In the genomic region with DNA sequence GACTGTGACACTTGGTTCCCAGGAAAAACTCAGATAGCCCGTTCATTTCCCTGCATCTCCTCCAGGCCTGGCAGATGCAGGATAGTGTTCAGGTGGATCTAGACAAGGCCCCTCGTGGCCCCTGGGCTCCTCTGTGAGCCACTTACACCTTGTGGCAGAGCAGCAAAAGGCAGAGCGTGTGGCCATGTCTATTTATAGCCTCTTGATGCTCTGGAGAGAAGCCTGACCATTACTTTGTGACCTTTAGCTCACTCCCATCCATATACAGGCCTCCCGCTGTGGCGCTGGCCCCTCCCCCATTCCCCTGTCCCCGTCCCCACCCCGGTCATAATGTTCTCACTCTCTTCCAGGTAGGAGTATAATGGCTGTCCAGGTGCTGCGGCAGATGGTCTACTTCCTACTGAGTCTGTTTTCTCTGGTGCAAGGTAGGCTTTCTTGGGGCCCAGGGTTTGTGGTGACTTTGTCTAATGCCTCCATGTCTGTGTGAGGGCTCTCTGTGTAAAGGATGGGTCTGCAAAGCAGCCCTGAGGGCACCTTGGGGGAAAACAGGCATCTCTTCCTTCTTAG, we compare ENCODE assay signal across 8 mouse cellular contexts. TPM values are rescaled to one million over a fixed set of nuclear protein-coding genes. Genes with fewer than 3 reads are reported as not detected.
DNase-seq lines count a peak whose midpoint lies in the region; ATAC-seq and TF ChIP-seq lines count a peak whose summit lies in the region.

No protein-coding gene starts in this region.

- H3K4me2 ChIP-seq in kidney, embryonic 16.5 days (replicated peaks; ENCODE audit: low read depth, low read length): no peak overlapping the region
- H3K4me2 ChIP-seq in heart, embryonic 16.5 days (ENCODE audit: low read depth, low read length): 0 out of 2 replicates have a peak overlapping the region, but pooled peaks have one; percentile 7
- no peak overlapping the region for H3K4me2 ChIP-seq in liver, embryonic 14.5 days (ENCODE audit: low read depth)

- no peak for TF ChIP-seq CTCF in liver, embryonic 14.5 days (IDR thresholded peaks at IDR 0.05; ENCODE audit: low read depth)

- no peak for TF ChIP-seq EP300 in liver, embryonic 14.5 days (IDR thresholded peaks at IDR 0.05; ENCODE audit: low read depth)

- WGBS in kidney, embryonic 16.5 days: 36% methylated on average over 8 of the region's 8 CpGs
- 33% methylated on average over 8 of the region's 8 CpGs for WGBS in heart, embryonic 16.5 days
- 44% methylated on average over 8 of the region's 8 CpGs for WGBS in liver, embryonic 14.5 days (ENCODE audit: insufficient replicate concordance)

- no peak overlapping the region for H3K4me3 ChIP-seq in kidney, embryonic 16.5 days (ENCODE audit: low read length)
- H3K4me3 ChIP-seq in brown adipose tissue, adult 24 weeks (ENCODE audit: insufficient read depth, low read depth, low read length): no peak overlapping the region
- H3K4me3 ChIP-seq in heart, embryonic 16.5 days (ENCODE audit: low read length): no peak overlapping the region
- no peak overlapping the region for H3K4me3 ChIP-seq in liver, embryonic 14.5 days (ENCODE audit: insufficient read depth in 1 of 2, low read depth in 2 of 2, low read length in 2 of 2)

- 0 out of 2 replicates have a peak, but pooled peaks have one; percentile 10 for ATAC-seq in kidney, embryonic 16.5 days (ENCODE audit: low FRiP score, low TSS enrichment)
- peak; percentile 42 for ATAC-seq in heart, embryonic 16.5 days (replicated peaks; ENCODE audit: extremely low read depth, insufficient read depth, low FRiP score)
- peak; percentile 12; the same call in 1 of the 2 replicates for ATAC-seq in liver, embryonic 14.5 days (ENCODE audit: insufficient read depth)
- ATAC-seq in granulocyte monocyte progenitor cell, adult 5-6 weeks (replicated peaks; ENCODE audit: poor library complexity, severe bottlenecking): no peak

- no peak overlapping the region for H3K9ac ChIP-seq in kidney, embryonic 16.5 days (replicated peaks; ENCODE audit: low read length)
- no peak overlapping the region for H3K9ac ChIP-seq in heart, embryonic 16.5 days (ENCODE audit: low read length)
- H3K9ac ChIP-seq in liver, embryonic 14.5 days (replicated peaks): no peak overlapping the region

- H3K36me3 ChIP-seq in kidney, embryonic 16.5 days (ENCODE audit: insufficient read depth, low read length): 0 out of 2 replicates have a peak, but pooled peaks cover 11% of the 10 kb centered on the region
- H3K36me3 ChIP-seq in heart, embryonic 16.5 days (ENCODE audit: control insufficient read depth, insufficient read depth): 0 out of 2 replicates have a peak, but pooled peaks cover 2% of the 10 kb centered on the region
- peaks cover 42% of the 10 kb centered on the region for H3K36me3 ChIP-seq in liver, embryonic 14.5 days (replicated peaks; ENCODE audit: control insufficient read depth, insufficient read depth, low read depth)

- H3K27me3 ChIP-seq in kidney, embryonic 16.5 days (ENCODE audit: insufficient read depth, low read length): no peaks in the 10 kb centered on the region
- no peaks in the 10 kb centered on the region for H3K27me3 ChIP-seq in heart, embryonic 16.5 days (ENCODE audit: control insufficient read depth, insufficient read depth, low read length)
- no peaks in the 10 kb centered on the region for H3K27me3 ChIP-seq in liver, embryonic 14.5 days (ENCODE audit: control insufficient read depth, insufficient read depth, low read length)

- H3K4me1 ChIP-seq in kidney, embryonic 16.5 days (ENCODE audit: insufficient read depth, low read length): peaks cover 45% of the 10 kb centered on the region
- peaks cover 19% of the 10 kb centered on the region for H3K4me1 ChIP-seq in brown adipose tissue, adult 24 weeks (ENCODE audit: control insufficient read depth, insufficient read depth, insufficient read length, low read length)
- peaks cover 38% of the 10 kb centered on the region for H3K4me1 ChIP-seq in heart, embryonic 16.5 days (ENCODE audit: control insufficient read depth, insufficient read depth, low read length)
- peaks cover 18 to 47% of the 10 kb centered on the region in 2 experiments for H3K4me1 ChIP-seq in liver, embryonic 14.5 days (replicated peaks; ENCODE audit: control insufficient read depth in 2 of 2, insufficient read depth in 2 of 2, low read length in 1 of 2)

- no peaks in the 10 kb centered on the region for H3K9me3 ChIP-seq in kidney, embryonic 16.5 days (ENCODE audit: low read length)
- no peaks in the 10 kb centered on the region for H3K9me3 ChIP-seq in heart, embryonic 16.5 days (replicated peaks; ENCODE audit: control insufficient read depth, low read length)
- no peaks in the 10 kb centered on the region for H3K9me3 ChIP-seq in liver, embryonic 14.5 days (ENCODE audit: control insufficient read depth, low read length)

- no peak overlapping the region for H3K27ac ChIP-seq in kidney, embryonic 16.5 days (ENCODE audit: low read length)
- H3K27ac ChIP-seq in brown adipose tissue, adult 24 weeks (replicated peaks; ENCODE audit: low read depth, low read length): peak overlapping the region; percentile 58; the same call in 1 of the 2 replicates
- H3K27ac ChIP-seq in heart, embryonic 16.5 days (ENCODE audit: low read length): 0 out of 2 replicates have a peak overlapping the region, but pooled peaks have one; percentile 15
- H3K27ac ChIP-seq in liver, embryonic 14.5 days: no peak overlapping the region

- DNase-seq in kidney, postnatal 25 days: no peak
- DNase-seq in liver, embryonic 14.5 days (ENCODE audit: low read depth in 3 of 3, low spot score in 3 of 3): no peak
- DNase-seq in thymus, postnatal 14 days: no peak
- no peak for DNase-seq in adrenal gland, postnatal 10 days

RNA-seq across cellular contexts. Expression of gene Adgrg3, which starts 15.3 kb away (rescaled TPM):
- polyA plus RNA-seq in kidney, embryonic 16.5 days (2015; fragmentation: Nextera tagmentation; extraction: Ambion mirVana): 5.0 and 5.1 TPM in 2 replicates
- not detected in 2 replicates for polyA plus RNA-seq in brown adipose tissue, adult 24 weeks (2012; ENCODE audit: insufficient read depth, insufficient read length, missing spikeins)
- 4.9 and 5.2 TPM in 2 replicates for polyA plus RNA-seq in heart, embryonic 16.5 days (2015; fragmentation: Nextera tagmentation; extraction: Ambion mirVana)
- 8.3 and 9.6 TPM in 2 replicates for polyA plus RNA-seq in liver, embryonic 14.5 days (2012; rRNA removed)
- polyA plus RNA-seq in liver, embryonic 14.5 days (2014; fragmentation: Nextera tagmentation; extraction: Ambion mirVana): 4.9 and 5.8 TPM in 2 replicates
- total RNA-seq in adrenal gland, postnatal 10 days (2021): 1 to 10 TPM; 4.0 to 4.5 TPM
- total RNA-seq in granulocyte monocyte progenitor cell, adult 5-6 weeks (2014; fragmentation: Nextera tagmentation): 142 and 175 TPM in 2 replicates
- 170 and 173 TPM in 2 replicates for total RNA-seq in granulocyte monocyte progenitor cell, adult 5-6 weeks (2017)

RNA-seq across cellular contexts. Expression of gene Adgrg1, which starts 27.6 kb away (rescaled TPM):
- 66.2 and 67.8 TPM in 2 replicates for polyA plus RNA-seq in kidney, embryonic 16.5 days (2015; fragmentation: Nextera tagmentation; extraction: Ambion mirVana)
- 7.4 and 18.4 TPM in 2 replicates for polyA plus RNA-seq in brown adipose tissue, adult 24 weeks (2012; ENCODE audit: insufficient read depth, insufficient read length, missing spikeins)
- 12.0 and 18.0 TPM in 2 replicates for polyA plus RNA-seq in heart, embryonic 16.5 days (2015; fragmentation: Nextera tagmentation; extraction: Ambion mirVana)
- 46.8 and 55.8 TPM in 2 replicates for polyA plus RNA-seq in liver, embryonic 14.5 days (2012; rRNA removed)
- polyA plus RNA-seq in liver, embryonic 14.5 days (2014; fragmentation: Nextera tagmentation; extraction: Ambion mirVana): 41.1 and 59.5 TPM in 2 replicates
- total RNA-seq in adrenal gland, postnatal 10 days (2021): 10 to 100 TPM; 35.9 to 48.9 TPM
- 115 and 208 TPM in 2 replicates for total RNA-seq in granulocyte monocyte progenitor cell, adult 5-6 weeks (2014; fragmentation: Nextera tagmentation)
- 50.3 and 50.9 TPM in 2 replicates for total RNA-seq in granulocyte monocyte progenitor cell, adult 5-6 weeks (2017)

RNA-seq across cellular contexts. Expression of gene Drc7, which starts 52.7 kb away (rescaled TPM):
- polyA plus RNA-seq in kidney, embryonic 16.5 days (2015; fragmentation: Nextera tagmentation; extraction: Ambion mirVana): 0.05 TPM in 1 of 2 replicates, not detected in the other
- not detected in 2 replicates for polyA plus RNA-seq in brown adipose tissue, adult 24 weeks (2012; ENCODE audit: insufficient read depth, insufficient read length, missing spikeins)
- polyA plus RNA-seq in heart, embryonic 16.5 days (2015; fragmentation: Nextera tagmentation; extraction: Ambion mirVana): 0.46 and 0.56 TPM in 2 replicates
- polyA plus RNA-seq in liver, embryonic 14.5 days (2012; rRNA removed): 0.19 and 0.21 TPM in 2 replicates
- 0.15 and 0.33 TPM in 2 replicates for polyA plus RNA-seq in liver, embryonic 14.5 days (2014; fragmentation: Nextera tagmentation; extraction: Ambion mirVana)
- total RNA-seq in adrenal gland, postnatal 10 days (2021): not detected
- 1.8 and 2.5 TPM in 2 replicates for total RNA-seq in granulocyte monocyte progenitor cell, adult 5-6 weeks (2014; fragmentation: Nextera tagmentation)
- 1.2 and 3.7 TPM in 2 replicates for total RNA-seq in granulocyte monocyte progenitor cell, adult 5-6 weeks (2017)

Comparison
In these comparisons a context has a peak if more than half of its experiments do, and no peak if none do; other contexts are left out.
1. H3K27ac ChIP-seq: peak in brown adipose tissue, adult 24 weeks (single experiment) and heart, embryonic 16.5 days (single experiment); none in kidney, embryonic 16.5 days (single experiment) and liver, embryonic 14.5 days (single experiment).